Mouse (Mus musculus): Measurements from ENCODE around the gene Capza1.

GRCm38 (mm10) chr3:104856106-104856505, 8.2 kb downstream of the Capza1 start:
- no peak for TF ChIP-seq CTCF (IDR thresholded peaks at IDR 0.05; ENCODE audit: borderline replicate concordance, insufficient read depth, low read depth, low read length)
- TF ChIP-seq POLR2A (IDR thresholded peaks at IDR 0.05; ENCODE audit: borderline replicate concordance, insufficient read depth, low read length), result no peak
